Mouse (Mus musculus) subcutaneous adipose tissue, adult 2 months (tissue): ENCODE data around the gene Gm21411. TPM values are rescaled to one million over a fixed set of nuclear protein-coding genes. Genes with fewer than 3 reads are reported as not detected.

Source experiments
- polyA plus RNA-seq: library from polyadenylated mRNA; depleted of rRNA; stranded (reverse); fragments of >200 nt; gene quantifications from 2 replicates; pipeline ENCODE4 v1.2.3, GENCODE M21; 2012; ENCODE audit warnings: low replicate concordance; rRNA removed

The Gm21411 gene
- polyA plus RNA-seq: 0.24 TPM in 1 of 2 replicates, not detected in the other

DNA sequence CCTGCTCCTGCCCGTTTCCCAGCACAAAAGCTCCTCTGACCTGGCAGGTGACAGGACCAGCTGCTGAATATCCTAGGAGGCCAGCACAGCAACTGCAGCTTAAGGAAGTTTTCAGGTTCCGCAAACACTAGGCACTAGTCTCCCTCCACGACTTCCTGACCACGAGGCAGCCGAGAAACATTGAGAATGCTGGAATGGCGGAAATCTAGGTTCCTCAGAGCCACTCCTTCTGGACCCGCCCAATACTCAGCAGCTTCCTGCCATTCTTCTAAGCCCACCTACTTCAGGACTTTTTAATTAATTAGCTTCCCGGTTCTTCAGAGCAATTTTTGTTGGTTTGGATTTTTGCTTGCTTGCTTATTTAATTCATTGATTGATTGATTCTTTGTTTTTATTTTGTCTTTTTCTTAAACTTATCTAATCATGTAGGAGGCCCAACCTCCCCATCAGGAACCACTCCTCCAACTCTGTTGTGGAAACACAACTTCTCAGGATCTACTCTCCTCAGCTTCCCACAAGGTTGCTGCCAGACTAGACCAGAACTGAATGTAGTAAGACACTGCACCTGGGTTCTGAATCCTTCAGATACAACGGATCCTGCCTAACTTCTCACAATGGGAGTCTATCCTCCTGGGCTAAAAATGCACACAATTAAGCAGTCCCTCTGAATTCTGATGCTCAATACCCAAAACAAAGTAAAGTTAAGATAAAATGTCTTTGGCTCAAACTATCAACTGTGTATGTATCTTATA is at the start of gene Gm21411:
Gene Gm21411, minus strand, starts transcription at position 205 of the 752 bp plus-strand sequence.

Other genes with a start within 250 kb of the Gm21411 start
- not detected in 2 replicates for gene Zfp989, start 62.4 kb upstream of the Gm21411 start, polyA plus RNA-seq
- 0.04 TPM in 1 of 2 replicates, not detected in the other for gene Rex2, start 112.3 kb upstream of the Gm21411 start, polyA plus RNA-seq
- gene Zfp991, start 222.4 kb upstream of the Gm21411 start, polyA plus RNA-seq: 0.48 and 0.62 TPM in 2 replicates